Mouse (Mus musculus): Measurements from ENCODE around the gene Dph5. TPM values are rescaled to one million over a fixed set of nuclear protein-coding genes. Genes with fewer than 3 reads are reported as not detected.
A peak's percentile ranks its signal among the peaks of the same experiment; 100 is the strongest.
"Not testable (repeated sequence)": the region's sequence is repeated elsewhere in the genome, so short reads cannot be mapped to it uniquely, and the experiment has no call there.

Gene Dph5
- polyA plus RNA-seq, 1 experiment from 2014 or later, result 47.3 TPM

DNA sequence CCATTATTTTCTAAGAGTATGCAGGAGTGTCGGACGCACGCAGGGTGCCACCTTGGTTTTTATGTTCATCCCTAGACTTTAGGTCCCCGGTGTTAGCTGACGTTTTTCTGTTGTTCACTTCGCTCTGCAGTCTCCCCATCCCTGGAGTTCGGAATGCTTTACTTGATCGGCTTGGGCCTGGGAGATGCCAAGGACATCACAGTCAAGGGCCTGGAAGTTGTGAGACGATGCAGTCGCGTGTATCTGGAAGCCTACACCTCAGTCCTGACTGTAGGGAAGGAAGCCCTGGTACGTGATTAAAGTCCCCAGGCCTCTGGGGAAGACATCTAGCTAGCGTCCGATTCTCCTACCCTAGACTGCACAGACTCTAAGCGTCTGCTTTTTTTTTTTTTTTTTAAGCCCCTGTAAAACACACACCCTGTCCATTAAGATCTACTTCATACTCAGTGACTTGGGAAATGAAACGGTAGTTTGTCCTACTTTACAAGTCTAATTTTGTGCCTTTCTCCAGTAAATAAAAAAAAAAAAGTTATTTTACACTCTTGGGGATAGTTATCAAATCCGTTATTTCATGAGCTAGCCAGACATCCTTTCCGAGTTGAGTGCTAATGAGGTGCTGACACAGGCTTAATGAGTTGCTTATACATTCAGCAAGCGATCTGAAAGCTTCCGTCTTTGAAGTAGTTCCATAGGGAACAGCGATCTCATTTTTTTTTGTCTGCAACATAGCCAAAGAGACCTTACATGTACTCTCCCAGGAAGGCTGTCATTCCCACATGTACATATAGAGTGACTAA is 871 bp downstream of the Dph5 start:
- DNase-seq (ENCODE audit: low spot score), result no peak

DNA sequence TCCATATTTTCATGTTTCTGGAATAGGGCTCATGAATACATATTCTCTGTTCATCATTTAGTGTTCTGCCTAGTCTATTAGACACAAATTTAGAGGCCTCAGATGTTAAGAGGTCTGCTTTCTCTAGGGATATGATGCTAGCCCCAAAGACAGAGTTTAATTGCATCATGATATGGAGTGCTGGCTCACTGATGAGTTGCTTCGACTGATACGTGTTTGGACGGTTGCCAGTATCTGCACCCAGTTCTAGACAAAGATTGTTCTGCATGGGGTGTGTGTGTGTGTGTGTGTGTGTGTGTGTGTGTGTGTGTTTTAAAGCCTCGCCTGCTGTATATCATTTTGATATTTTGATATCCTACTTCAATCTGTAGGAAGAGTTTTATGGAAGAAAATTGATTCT is 4.7 kb downstream of the Dph5 start:
- DNase-seq (ENCODE audit: low spot score), result no peak

GRCm38 (mm10) chr3:115893166-115893565 is 5.5 kb downstream of the Dph5 start:
- no peak for DNase-seq (ENCODE audit: low spot score)

- no peak for DNase-seq (ENCODE audit: low spot score)
These were observed 10.8 kb downstream of the Dph5 start for GRCm38 (mm10) chr3:115898354-115898948.

DNA sequence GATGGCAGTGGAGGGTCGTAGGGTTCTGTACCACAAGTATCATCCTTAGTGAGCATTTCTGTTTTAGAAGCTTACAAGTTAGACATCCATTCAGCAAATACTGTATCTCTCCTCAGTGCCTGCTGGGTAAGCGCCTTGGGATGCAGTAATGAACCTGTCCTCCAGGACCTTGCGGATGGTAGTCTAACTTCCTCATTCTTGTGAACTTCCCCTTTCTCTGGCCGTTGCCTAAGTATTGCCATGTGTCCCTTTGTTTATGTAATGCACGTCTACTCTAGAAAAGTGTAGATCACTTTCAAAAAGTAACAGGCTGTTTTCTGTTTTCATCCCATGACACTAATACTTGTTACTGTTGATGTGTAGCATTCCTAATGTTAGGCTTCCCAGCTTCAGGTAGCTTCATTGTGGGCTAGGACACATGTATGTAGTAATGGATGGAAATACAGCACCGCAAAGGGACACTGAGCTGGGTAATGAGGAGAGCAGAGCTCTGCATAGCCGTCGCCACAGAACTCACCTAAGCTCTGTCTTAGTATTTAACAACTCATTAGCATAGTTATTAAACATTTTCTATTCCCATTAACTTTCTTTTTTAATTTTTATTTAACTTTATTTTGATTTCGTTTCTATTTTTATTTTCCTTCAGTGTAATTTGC is 14.8 kb downstream of the Dph5 start:
- peak; percentile 3 for DNase-seq (ENCODE audit: low spot score)

GRCm38 (mm10) chr3:115905067-115905466 is 17.4 kb downstream of the Dph5 start:
- DNase-seq (ENCODE audit: low spot score), result no peak

GRCm38 (mm10) chr3:115905567-115905966 is 17.9 kb downstream of the Dph5 start:
- DNase-seq (ENCODE audit: low spot score), result no peak

DNA sequence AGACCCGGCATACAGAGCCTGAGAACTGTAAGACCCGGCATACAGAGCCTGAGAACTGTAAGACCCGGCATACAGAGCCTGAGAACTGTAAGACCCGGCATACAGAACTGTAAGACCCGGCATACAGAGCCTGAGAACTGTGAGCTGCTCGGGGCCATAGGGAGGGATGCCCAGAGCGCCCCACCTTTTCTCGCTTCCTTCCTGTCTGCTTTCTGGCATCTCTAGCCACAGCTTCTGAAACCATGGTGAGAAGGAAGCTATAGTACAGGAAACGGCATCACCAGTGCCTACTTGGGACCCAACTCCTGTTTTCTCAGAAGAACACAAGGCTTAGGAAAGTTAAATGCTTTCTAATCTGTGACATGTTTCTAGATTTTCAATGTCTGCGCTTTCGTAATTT is 19.8 kb downstream of the Dph5 start:
- DNase-seq (ENCODE audit: low spot score), result not testable (repeated sequence)

DNA sequence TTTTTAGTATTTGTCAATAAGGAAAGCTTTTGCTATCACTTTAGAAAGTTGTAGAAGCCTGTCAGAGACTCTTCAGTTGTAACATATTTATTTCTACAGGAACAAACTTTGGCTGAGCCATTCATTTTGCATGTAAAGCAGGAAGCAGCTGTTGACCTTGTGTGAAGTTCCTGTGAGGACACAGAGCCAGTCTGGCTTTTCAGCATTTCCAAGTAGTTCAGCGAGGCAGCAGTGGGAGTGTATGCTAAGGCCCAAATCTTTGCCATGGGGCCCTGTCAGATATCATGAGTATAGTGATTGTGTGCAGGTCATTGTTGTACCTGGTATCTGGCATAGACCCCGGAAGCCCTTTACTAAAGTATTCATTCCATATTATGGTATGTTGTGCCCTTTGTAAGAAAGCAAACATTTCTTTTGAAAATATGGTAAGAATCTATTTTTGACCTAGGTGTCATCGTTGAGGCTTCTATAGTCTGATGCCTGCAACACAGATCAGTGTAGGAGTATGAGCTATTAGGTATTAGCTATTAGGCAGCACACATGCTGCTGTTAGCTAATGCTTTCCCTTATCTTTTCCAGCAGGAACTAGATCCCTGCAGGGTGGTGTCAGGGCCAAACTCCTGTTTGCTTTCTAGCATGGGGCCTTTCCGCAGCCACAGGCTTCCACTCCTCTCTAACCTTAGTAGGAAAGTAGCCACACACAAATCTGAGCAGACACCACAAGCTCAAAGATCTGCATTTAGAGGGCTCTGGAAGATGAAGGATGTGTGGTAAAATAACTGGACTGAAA is 37.0 kb downstream of the Dph5 start:
- no peak for DNase-seq (ENCODE audit: low spot score)

GRCm38 (mm10) chr3:115926531-115926930 is 38.9 kb downstream of the Dph5 start:
- DNase-seq (ENCODE audit: low spot score), result no peak

DNA sequence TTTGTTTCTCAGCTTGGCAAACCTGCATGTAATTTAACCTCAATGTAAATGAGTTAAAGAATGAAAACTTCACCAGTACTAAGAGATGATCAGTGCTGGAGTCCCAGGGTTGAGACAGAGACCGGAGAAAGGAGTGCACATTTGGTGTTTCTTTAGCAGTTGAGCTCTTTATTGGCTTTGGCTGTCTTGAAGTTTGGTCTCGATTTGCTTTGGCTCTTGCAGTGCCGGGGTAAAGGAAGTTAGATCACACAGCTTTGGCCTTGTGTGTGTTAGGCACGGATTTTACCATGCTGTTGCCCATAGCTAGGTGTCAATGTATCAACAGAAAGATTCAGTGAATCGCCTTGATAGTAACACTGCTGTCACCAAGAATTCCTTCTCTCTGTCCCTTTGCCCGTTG is 44.1 kb downstream of the Dph5 start:
- DNase-seq (ENCODE audit: low spot score), result no peak

GRCm38 (mm10) chr3:115933293-115934186 is 45.9 kb downstream of the Dph5 start:
- peak; percentile 20 for DNase-seq (ENCODE audit: low spot score)

- DNase-seq (ENCODE audit: low spot score), result peak; percentile 67
These were observed 49.3 kb downstream of the Dph5 start for GRCm38 (mm10) chr3:115936734-115937599.

DNA sequence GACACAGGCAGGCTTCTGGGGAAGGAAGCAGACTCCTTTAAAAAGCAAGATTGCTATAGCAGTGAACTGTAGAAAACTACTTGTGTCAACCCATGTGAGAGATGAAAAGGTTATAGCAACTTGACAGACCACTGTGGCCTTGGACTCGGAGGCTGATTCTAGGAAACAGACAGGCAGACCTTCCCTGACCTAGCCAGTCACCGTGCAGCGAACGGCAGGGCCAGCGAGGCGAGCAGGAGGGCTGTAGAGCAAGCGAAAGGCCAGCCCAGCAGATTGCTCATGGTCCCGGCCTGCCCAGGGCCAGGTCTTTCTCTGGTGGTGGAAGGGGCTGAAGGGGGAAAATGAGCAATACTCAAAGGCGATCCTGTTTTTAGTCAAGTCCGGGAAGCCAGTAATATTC is 50.2 kb downstream of the Dph5 start:
- DNase-seq (ENCODE audit: low spot score), result no peak

GRCm38 (mm10) chr3:115940510-115940909 is 52.9 kb downstream of the Dph5 start:
- DNase-seq (ENCODE audit: low spot score), result no peak

DNA sequence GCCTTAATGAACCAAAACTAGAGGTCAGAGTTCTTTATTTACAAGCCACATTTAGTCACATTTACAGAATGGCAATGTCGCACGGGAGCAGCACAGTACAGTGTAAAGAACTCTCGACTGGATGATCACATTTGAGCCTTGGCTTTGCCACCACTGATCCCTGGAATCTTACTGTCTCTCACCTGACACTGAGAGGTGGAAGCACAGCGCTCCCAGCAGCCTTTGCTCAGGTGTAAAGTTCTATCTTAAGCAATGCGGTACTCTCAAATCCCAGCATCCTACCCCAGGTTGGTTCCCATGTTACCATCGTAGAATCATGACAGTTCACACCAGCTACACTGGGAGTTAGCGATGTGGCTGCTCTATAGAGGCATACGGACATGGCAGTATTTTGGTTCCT is 53.8 kb downstream of the Dph5 start:
- DNase-seq (ENCODE audit: low spot score), result no peak

DNA sequence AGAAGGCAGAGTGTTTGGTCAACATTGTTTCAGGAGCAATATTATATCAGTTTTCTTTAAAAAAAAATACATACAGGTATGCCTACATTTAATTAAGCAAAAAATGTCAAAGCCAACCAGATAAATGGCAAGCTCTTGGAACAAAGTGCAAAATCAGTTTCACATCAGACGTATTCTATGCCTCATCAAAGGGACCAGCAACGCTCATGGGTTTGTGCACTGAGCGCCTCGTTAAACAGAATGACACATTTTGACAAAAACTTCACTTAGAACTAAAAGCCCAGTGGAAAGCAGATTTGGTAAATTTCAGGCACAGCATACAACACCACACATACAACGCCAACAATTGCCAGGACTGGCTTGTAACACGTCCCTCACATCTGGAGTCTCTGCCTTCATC is 56.7 kb downstream of the Dph5 start:
- no peak for DNase-seq (ENCODE audit: low spot score)

GRCm38 (mm10) chr3:115946272-115946671 is 58.6 kb downstream of the Dph5 start:
- DNase-seq (ENCODE audit: low spot score), result no peak

DNA sequence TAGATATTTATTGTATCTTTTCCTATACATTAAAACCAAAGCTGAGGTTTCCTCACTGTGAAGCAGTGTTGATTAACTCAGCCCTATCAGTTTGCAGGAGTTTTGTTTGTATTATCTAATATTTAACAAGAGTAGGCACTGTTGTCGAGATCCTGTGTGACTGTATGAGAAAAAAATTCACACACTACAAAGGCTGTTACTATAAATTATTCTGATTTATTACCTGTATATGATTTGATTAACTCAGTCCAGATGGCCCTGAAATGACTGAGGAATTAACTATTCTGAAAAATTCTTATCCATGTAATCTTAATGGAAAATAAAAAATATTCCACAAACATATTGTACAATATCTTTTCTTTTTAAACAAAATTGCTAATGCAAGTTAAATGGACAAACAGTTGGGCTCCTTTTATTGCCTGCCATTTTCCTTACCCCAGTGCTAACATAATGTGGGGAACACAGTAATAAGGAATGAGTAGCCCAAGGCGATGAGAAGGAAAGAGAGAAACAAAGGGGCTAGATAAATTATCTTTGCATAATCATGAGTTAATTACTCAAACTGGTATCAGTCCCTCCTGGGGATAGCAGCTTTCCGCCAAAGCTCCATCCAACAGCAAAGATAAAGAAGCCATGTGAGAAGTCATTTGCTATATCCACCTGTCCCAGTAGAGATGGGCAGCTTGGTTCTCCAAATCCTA is 61.7 kb downstream of the Dph5 start:
- no peak for DNase-seq (ENCODE audit: low spot score)

Data from thymus, postnatal 0 days (tissue).